Mouse (Mus musculus): ENCODE results near the gene Cnga4. TPM values are rescaled to one million over a fixed set of nuclear protein-coding genes. Genes with fewer than 3 reads are reported as not detected.

Gene Cnga4
- polyA plus RNA-seq, 1 experiment from 2014 or later: not detected

DNA sequence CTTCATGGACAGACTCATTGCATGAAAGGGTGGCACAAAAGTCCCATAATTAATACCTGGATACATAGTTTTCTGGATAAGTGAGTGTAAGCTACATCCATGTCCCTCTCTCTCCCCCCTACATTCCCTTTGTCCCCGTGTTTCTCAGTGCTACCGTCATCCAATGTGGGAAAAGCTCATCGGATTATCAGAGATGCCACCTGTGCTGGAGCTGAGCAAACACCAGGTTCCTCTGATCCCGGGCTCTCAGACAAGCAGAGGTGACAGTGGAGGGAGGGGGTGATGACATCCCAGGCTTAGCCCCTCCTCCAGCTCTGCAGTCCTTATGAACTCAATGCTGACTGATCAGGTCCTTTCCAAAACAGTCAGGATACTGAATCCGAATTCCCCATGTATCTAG lies 20.0 kb downstream of the Cnga4 start:
- Histone ChIP-seq H3K27ac (ENCODE audit: low read depth, low read length) (no peak overlapping the region), H3K27me3 (replicated peaks; ENCODE audit: control insufficient read depth, insufficient read depth, low read length) (peaks cover 31% of the 10 kb centered on the region), H3K9ac (ENCODE audit: low read depth, low read length) (no peak overlapping the region), H3K4me3 (ENCODE audit: low read depth, low read length) (no peak overlapping the region), H3K9me3 (ENCODE audit: control insufficient read depth, low read length) (no peaks in the 10 kb centered on the region), H3K4me2 (no peak overlapping the region), H3K4me1 (replicated peaks; ENCODE audit: control insufficient read depth, insufficient read depth, low read length) (no peaks in the 10 kb centered on the region), H3K36me3 (ENCODE audit: control insufficient read depth, insufficient read depth, low read length) (no peaks in the 10 kb centered on the region)
- ATAC-seq (replicated peaks; ENCODE audit: low FRiP score) (no peak), DNase-seq (ENCODE audit: low spot score) (no peak)
- WGBS: 16% methylated on average over 5 of the region's 5 CpGs

DNA sequence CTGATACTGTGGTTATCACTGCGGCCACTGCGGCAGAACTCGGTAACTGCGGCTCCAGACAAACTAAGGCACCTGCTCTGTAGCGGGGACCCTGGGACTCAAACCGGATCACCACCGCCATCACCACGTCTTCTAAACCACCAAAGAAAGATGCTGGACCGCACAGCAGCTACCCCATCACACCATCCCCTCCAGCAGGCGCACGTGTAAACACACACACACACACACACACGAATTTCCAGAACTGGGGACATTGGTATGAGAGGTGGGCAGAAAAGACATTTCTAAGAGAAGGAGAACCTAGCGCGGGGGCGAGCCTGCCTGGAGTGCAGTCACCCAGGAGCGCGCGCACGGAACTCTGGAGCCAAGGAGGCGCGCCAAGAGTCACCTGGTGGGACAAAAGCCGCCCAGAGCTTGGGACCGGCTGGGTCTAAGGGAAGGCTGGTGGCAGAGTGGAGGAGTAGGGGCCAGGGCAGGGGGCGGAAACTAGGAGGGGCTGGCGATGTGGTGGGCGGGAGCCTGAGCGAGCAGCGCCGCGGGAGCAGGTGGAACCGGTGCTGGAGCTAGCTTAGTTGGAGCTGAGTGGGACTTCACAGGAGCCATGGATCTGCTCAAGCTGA lies 21.2 kb downstream of the Cnga4 start, which contains the start of gene Cckbr:
TSS of gene Cckbr (plus strand) at position 308 of the 620 bp plus-strand sequence.
- no peak within 1 kb of the TSS for H3K27ac ChIP-seq (ENCODE audit: low read depth, low read length)
- peak within 1 kb of the TSS; percentile 55 for H3K4me2 ChIP-seq
- no peaks in the 10 kb centered on the region for H3K36me3 ChIP-seq (ENCODE audit: control insufficient read depth, insufficient read depth, low read length)
- H3K9me3 ChIP-seq (ENCODE audit: control insufficient read depth, low read length): no peaks in the 10 kb centered on the region
- H3K4me1 ChIP-seq (replicated peaks; ENCODE audit: control insufficient read depth, insufficient read depth, low read length): no peaks in the 10 kb centered on the region
- peak within 1 kb of the TSS; percentile 26 for H3K4me3 ChIP-seq (ENCODE audit: low read depth, low read length)
- no peak within 1 kb of the TSS for H3K9ac ChIP-seq (ENCODE audit: low read depth, low read length)
- peaks cover 31% of the 10 kb centered on the region for H3K27me3 ChIP-seq (replicated peaks; ENCODE audit: control insufficient read depth, insufficient read depth, low read length)
- WGBS: 3% methylated on average over 31 of the region's 31 CpGs
- ATAC-seq (replicated peaks; ENCODE audit: low FRiP score) (peak; percentile 29; the same call in 1 of the 2 replicates), DNase-seq (ENCODE audit: low spot score) (no peak)

DNA sequence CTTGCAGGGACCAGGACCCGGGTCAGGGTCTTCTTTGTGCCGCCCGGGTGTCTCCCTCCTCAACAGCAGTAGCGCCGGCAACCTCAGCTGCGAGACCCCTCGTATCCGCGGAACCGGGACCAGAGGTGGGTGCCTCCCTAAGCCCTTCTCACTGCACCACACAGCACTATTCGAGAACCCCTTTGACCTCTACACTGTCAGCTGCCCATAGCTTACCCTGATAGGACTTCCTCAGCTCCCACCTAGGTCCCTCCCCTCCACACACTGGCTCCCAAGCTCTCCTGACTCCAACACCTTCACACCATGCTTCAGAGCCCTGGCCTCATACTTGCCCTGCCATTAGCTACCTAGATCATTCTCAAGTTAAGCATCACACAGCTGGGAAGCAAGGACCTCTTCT lies 21.7 kb downstream of the Cnga4 start:
- Histone ChIP-seq H3K27me3 (replicated peaks; ENCODE audit: control insufficient read depth, insufficient read depth, low read length) (peaks cover 31% of the 10 kb centered on the region), H3K9ac (ENCODE audit: low read depth, low read length) (no peak overlapping the region), H3K4me3 (ENCODE audit: low read depth, low read length) (peak overlapping the region; percentile 26), H3K27ac (ENCODE audit: low read depth, low read length) (no peak overlapping the region), H3K4me2 (peak overlapping the region; percentile 55), H3K4me1 (replicated peaks; ENCODE audit: control insufficient read depth, insufficient read depth, low read length) (no peaks in the 10 kb centered on the region), H3K36me3 (ENCODE audit: control insufficient read depth, insufficient read depth, low read length) (no peaks in the 10 kb centered on the region), H3K9me3 (ENCODE audit: control insufficient read depth, low read length) (no peaks in the 10 kb centered on the region)
- 7% methylated on average over 10 of the region's 11 CpGs for WGBS
- DNase-seq (ENCODE audit: low spot score) (no peak), ATAC-seq (replicated peaks; ENCODE audit: low FRiP score) (peak; percentile 45)

DNA sequence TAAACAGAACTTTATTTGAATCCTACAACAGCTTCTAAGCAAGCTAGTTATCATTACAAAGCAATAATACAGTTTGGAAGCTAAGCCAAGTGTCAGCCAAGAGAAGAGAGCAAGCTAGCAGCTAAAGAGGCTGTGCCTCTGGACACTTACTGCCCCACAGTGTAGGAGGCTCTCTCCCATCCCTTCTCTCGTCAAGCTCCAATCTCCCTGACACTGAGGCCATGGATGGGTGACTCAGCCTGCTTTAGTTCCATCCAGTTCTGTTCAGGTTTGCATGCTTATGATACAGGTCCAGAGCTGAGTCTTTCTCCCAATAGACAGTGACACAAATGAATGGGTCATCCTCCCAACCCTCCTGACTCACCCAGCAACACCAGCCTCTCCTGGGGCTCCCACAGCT lies 27.7 kb downstream of the Cnga4 start:
- H3K9me3 ChIP-seq (ENCODE audit: control insufficient read depth, low read length): no peaks in the 10 kb centered on the region
- no peak overlapping the region for H3K27ac ChIP-seq (ENCODE audit: low read depth, low read length)
- H3K4me3 ChIP-seq (ENCODE audit: low read depth, low read length): no peak overlapping the region
- WGBS: 57% methylated on average over 1 of the region's 1 CpGs
- H3K27me3 ChIP-seq (replicated peaks; ENCODE audit: control insufficient read depth, insufficient read depth, low read length): no peaks in the 10 kb centered on the region
- DNase-seq (ENCODE audit: low spot score) (no peak), ATAC-seq (replicated peaks; ENCODE audit: low FRiP score) (no peak)
- H3K9ac ChIP-seq (ENCODE audit: low read depth, low read length): no peak overlapping the region
- no peaks in the 10 kb centered on the region for H3K36me3 ChIP-seq (ENCODE audit: control insufficient read depth, insufficient read depth, low read length)
- no peaks in the 10 kb centered on the region for H3K4me1 ChIP-seq (replicated peaks; ENCODE audit: control insufficient read depth, insufficient read depth, low read length)
- no peak overlapping the region for H3K4me2 ChIP-seq

DNA sequence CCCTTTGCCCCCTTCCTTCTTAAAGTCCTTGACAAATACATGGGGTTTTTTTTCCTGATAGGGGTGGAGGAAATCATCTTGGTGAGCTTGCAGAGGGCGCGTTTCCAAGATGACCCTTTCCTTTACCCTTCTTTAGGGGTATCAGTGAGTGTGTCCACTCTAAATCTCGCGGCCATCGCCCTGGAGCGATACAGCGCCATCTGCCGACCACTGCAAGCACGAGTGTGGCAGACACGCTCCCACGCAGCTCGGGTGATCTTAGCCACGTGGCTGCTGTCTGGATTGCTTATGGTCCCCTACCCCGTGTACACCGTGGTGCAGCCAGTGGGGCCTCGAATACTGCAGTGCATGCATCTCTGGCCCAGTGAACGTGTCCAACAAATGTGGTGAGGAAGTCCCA lies 29.5 kb downstream of the Cnga4 start:
- no peaks in the 10 kb centered on the region for H3K4me1 ChIP-seq (replicated peaks; ENCODE audit: control insufficient read depth, insufficient read depth, low read length)
- DNase-seq (ENCODE audit: low spot score) (no peak), ATAC-seq (replicated peaks; ENCODE audit: low FRiP score) (no peak)
- no peaks in the 10 kb centered on the region for H3K27me3 ChIP-seq (replicated peaks; ENCODE audit: control insufficient read depth, insufficient read depth, low read length)
- H3K27ac ChIP-seq (ENCODE audit: low read depth, low read length): no peak overlapping the region
- H3K9me3 ChIP-seq (ENCODE audit: control insufficient read depth, low read length): no peaks in the 10 kb centered on the region
- no peak overlapping the region for H3K4me2 ChIP-seq
- WGBS: 78% methylated on average over 17 of the region's 17 CpGs
- no peaks in the 10 kb centered on the region for H3K36me3 ChIP-seq (ENCODE audit: control insufficient read depth, insufficient read depth, low read length)
- H3K4me3 ChIP-seq (ENCODE audit: low read depth, low read length): no peak overlapping the region
- no peak overlapping the region for H3K9ac ChIP-seq (ENCODE audit: low read depth, low read length)

DNA sequence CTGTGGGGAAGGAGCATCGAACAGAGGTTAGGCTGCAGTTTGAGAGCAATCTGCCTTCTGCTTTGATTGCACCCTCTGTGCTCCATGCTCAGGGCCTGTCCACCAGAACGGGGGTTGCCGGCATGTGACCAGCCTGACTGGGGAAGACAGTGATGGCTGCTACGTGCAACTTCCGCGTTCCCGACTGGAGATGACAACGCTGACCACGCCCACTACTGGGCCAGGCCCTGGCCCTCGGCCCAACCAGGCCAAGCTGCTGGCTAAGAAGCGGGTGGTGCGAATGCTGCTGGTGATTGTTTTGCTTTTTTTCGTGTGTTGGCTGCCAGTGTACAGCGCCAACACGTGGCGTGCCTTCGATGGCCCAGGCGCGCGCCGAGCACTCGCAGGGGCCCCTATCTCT lies 30.4 kb downstream of the Cnga4 start:
- 61% methylated on average over 22 of the region's 22 CpGs for WGBS
- ATAC-seq (replicated peaks; ENCODE audit: low FRiP score) (no peak), DNase-seq (ENCODE audit: low spot score) (no peak)
- Histone ChIP-seq H3K9ac (ENCODE audit: low read depth, low read length) (no peak overlapping the region), H3K4me2 (no peak overlapping the region), H3K4me3 (ENCODE audit: low read depth, low read length) (no peak overlapping the region), H3K36me3 (ENCODE audit: control insufficient read depth, insufficient read depth, low read length) (no peaks in the 10 kb centered on the region), H3K9me3 (ENCODE audit: control insufficient read depth, low read length) (no peaks in the 10 kb centered on the region), H3K4me1 (replicated peaks; ENCODE audit: control insufficient read depth, insufficient read depth, low read length) (no peaks in the 10 kb centered on the region), H3K27ac (ENCODE audit: low read depth, low read length) (no peak overlapping the region), H3K27me3 (replicated peaks; ENCODE audit: control insufficient read depth, insufficient read depth, low read length) (no peaks in the 10 kb centered on the region)

DNA sequence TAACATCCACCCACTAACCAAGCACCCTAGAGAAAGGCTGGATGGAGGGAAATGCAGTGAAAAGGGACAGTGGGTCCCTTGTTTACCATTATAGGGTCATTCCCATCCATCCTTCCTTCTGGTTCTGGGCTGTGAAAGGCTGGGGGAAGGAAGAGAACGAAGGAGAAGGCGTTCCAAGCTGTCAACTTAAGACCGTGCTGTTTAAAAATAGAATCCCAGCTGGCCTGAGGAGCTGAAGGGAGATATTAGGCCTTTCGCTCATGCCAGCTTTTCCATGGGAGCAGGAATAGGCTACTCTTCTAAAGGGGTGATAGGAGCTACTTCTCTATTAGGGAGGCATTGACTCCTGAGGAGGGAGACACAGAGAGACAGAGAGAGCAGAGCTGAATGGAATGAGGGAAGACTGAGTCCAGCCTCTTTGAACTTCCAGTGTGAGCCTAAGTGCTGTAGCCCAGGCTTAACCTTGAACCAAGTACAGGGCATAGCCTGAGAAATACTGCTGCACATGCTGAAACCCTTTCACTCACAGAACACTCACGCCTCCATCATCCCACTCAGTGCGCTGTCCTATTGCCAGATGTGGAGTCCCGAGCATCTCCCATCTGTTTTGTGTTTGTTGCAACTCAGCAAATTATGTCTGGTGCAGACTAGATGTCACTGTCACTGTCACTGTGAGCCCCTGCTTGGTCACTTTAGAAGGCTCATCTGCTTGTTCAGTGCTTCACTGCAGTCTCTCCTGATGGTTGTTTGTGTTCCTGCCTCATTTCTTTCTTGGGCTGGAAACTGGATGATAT lies 33.8 kb downstream of the Cnga4 start:
- ATAC-seq (replicated peaks; ENCODE audit: low FRiP score): no peak
- Histone ChIP-seq H3K9ac (ENCODE audit: low read depth, low read length) (no peak overlapping the region), H3K27ac (ENCODE audit: low read depth, low read length) (no peak overlapping the region), H3K27me3 (replicated peaks; ENCODE audit: control insufficient read depth, insufficient read depth, low read length) (no peaks in the 10 kb centered on the region), H3K4me3 (ENCODE audit: low read depth, low read length) (no peak overlapping the region), H3K4me2 (no peak overlapping the region), H3K4me1 (replicated peaks; ENCODE audit: control insufficient read depth, insufficient read depth, low read length) (no peaks in the 10 kb centered on the region), H3K9me3 (ENCODE audit: control insufficient read depth, low read length) (no peaks in the 10 kb centered on the region), H3K36me3 (ENCODE audit: control insufficient read depth, insufficient read depth, low read length) (no peaks in the 10 kb centered on the region)
- 70% methylated on average over 7 of the region's 7 CpGs for WGBS
- no peak for DNase-seq (ENCODE audit: low spot score)

DNA sequence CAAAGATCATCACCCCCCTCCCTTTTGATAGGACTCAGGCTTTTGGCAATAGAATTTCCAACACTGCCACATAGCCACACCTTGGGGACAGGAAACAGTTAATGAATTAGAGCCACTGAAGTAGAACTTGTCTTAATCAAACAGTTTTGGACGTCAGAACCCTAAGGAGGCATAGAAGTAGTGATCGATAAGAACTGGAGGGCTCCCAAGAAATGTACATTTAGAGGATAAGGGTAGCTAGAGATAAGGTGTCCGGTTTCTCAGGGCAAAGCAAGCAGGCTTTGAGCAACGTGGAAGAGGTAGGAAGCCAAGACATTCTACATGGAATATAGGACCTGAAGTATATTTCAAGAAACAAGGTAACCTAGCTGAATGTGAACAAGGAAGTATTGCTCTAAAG lies 37.1 kb downstream of the Cnga4 start:
- H3K4me3 ChIP-seq (ENCODE audit: low read depth, low read length): no peak overlapping the region
- no peak overlapping the region for H3K4me2 ChIP-seq
- H3K9ac ChIP-seq (ENCODE audit: low read depth, low read length): no peak overlapping the region
- DNase-seq (ENCODE audit: low spot score) (no peak), ATAC-seq (replicated peaks; ENCODE audit: low FRiP score) (no peak)
- WGBS: 48% methylated on average over 4 of the region's 4 CpGs
- no peaks in the 10 kb centered on the region for H3K36me3 ChIP-seq (ENCODE audit: control insufficient read depth, insufficient read depth, low read length)
- no peaks in the 10 kb centered on the region for H3K27me3 ChIP-seq (replicated peaks; ENCODE audit: control insufficient read depth, insufficient read depth, low read length)
- no peak overlapping the region for H3K27ac ChIP-seq (ENCODE audit: low read depth, low read length)
- no peaks in the 10 kb centered on the region for H3K9me3 ChIP-seq (ENCODE audit: control insufficient read depth, low read length)
- no peaks in the 10 kb centered on the region for H3K4me1 ChIP-seq (replicated peaks; ENCODE audit: control insufficient read depth, insufficient read depth, low read length)

DNA sequence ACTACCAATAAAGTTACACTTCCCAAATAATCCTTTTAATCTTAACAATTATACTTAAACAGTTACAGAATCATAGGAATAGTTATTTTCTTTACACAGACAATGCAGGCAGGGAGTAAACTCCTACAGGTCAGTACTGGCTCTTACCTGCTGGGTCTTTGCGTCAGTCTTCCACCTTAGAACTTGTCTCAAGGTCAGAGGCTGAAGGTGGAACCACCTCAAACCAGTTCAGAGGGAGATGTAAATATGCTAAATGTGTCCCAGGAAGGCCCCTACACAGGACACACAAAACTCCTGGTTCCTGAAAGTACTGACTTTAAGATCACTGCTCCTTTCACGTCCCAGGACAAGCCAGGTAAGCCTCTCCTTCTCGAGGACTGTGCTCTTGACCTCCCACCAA lies 40.7 kb downstream of the Cnga4 start:
- DNase-seq (ENCODE audit: low spot score) (no peak), ATAC-seq (replicated peaks; ENCODE audit: low FRiP score) (no peak)
- H3K9ac ChIP-seq (ENCODE audit: low read depth, low read length): no peak overlapping the region
- no peak overlapping the region for H3K4me2 ChIP-seq
- H3K4me1 ChIP-seq (replicated peaks; ENCODE audit: control insufficient read depth, insufficient read depth, low read length): no peaks in the 10 kb centered on the region
- no peaks in the 10 kb centered on the region for H3K27me3 ChIP-seq (replicated peaks; ENCODE audit: control insufficient read depth, insufficient read depth, low read length)
- WGBS: 57% methylated on average over 3 of the region's 3 CpGs
- H3K4me3 ChIP-seq (ENCODE audit: low read depth, low read length): no peak overlapping the region
- no peak overlapping the region for H3K27ac ChIP-seq (ENCODE audit: low read depth, low read length)
- H3K9me3 ChIP-seq (ENCODE audit: control insufficient read depth, low read length): no peaks in the 10 kb centered on the region
- no peaks in the 10 kb centered on the region for H3K36me3 ChIP-seq (ENCODE audit: control insufficient read depth, insufficient read depth, low read length)
